Mouse (Mus musculus) heart, embryonic 16.5 days (tissue): ENCODE results near the gene Atrx. TPM values are rescaled to one million over a fixed set of nuclear protein-coding genes. Genes with fewer than 3 reads are reported as not detected.

Source experiments
- ATAC-seq: fragments of 200-750 bp; cut with Nextera tagmentation; replicated peaks from 2 replicates; pipeline ENCODE4 v1.8.0; 2017; ENCODE audit warnings: moderate number of reproducible peaks; ENCODE audit not compliant: insufficient read depth, low FRiP score; ENCODE audit errors: extremely low read depth
- H3K27ac ChIP-seq: fragments of 300-500 bp; sonication (generic); 2 replicates; pipeline ENCODE4 v1.5.1; 2014; ENCODE audit warnings: mild to moderate bottlenecking, low read length, control low read depth, moderate library complexity
- H3K27me3 ChIP-seq: fragments of 300-500 bp; sonication (generic); 2 replicates; pipeline ENCODE4 v1.6.1; 2014; ENCODE audit warnings: low read length, mixed read lengths; ENCODE audit not compliant: control insufficient read depth, insufficient read depth
- H3K36me3 ChIP-seq: fragments of 300-500 bp; sonication (generic); 2 replicates; pipeline ENCODE4 v1.6.1; 2014; ENCODE audit not compliant: control insufficient read depth, insufficient read depth
- H3K4me1 ChIP-seq: fragments of 300-500 bp; sonication (generic); 2 replicates; pipeline ENCODE4 v1.6.1; 2014; ENCODE audit warnings: low read length, mixed read lengths; ENCODE audit not compliant: control insufficient read depth, insufficient read depth
- H3K4me2 ChIP-seq: fragments of 300-500 bp; sonication (generic); 2 replicates; pipeline ENCODE4 v1.6.1; 2014; ENCODE audit warnings: low read depth, mild to moderate bottlenecking, control low read depth, low read length
- H3K4me3 ChIP-seq: fragments of 300-500 bp; sonication (generic); 2 replicates; pipeline ENCODE4 v1.5.1; 2014; ENCODE audit warnings: mild to moderate bottlenecking, control low read depth, low read length
- H3K9ac ChIP-seq: fragments of 300-500 bp; sonication (generic); 2 replicates; pipeline ENCODE4 v1.6.1; 2014; ENCODE audit warnings: low read length, control low read depth
- H3K9me3 ChIP-seq: fragments of 300-500 bp; sonication (generic); replicated peaks from 2 replicates; pipeline ENCODE4 v1.6.1; 2016; ENCODE audit warnings: low read length; ENCODE audit not compliant: control insufficient read depth
- WGBS: fragments of 180-500 bp; shearing (Covaris S2); extraction: QIAGEN DNeasy Blood & Tissue Kit; methylation state at CpG from one replicate; pipeline ENCODE4 v1.1.7; 2014; 5-methylcytosine and 5-hydroxymethylcytosine counted together
- polyA plus RNA-seq: library from polyadenylated mRNA; unstranded; fragments of >200 nt; fragmentation: Nextera tagmentation; extraction: Ambion mirVana; gene quantifications from 2 replicates; pipeline ENCODE4 v1.2.1, GENCODE M21; 2015

The Atrx gene
- polyA plus RNA-seq, 1 experiment from 2014 or later: 124 TPM

DNA sequence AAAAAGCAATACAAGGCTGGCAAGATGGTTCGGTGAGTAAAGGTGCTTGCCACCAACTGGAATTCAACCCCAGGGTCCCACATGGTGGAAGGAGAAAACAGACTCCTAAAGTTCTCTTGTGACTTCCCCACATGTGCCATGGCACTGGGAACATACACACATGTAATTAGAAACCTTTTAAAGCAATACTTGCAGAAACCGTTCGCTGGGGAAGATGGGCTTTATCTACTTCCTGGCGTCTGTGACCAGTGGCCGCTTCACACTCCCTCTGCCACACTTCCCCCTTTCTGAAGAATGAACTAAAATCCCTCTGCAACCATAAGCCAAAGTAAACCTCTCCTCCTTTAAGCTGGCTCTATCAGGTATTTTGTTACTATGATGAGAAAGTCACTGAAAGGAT lies 104.7 kb downstream of the Atrx start:
- Histone ChIP-seq H3K9ac (no peak overlapping the region), H3K4me2 (no peak overlapping the region), H3K36me3 (peaks cover 6% of the 10 kb centered on the region; the same call in 1 of the 2 replicates), H3K9me3 (no peaks in the 10 kb centered on the region), H3K27ac (no peak overlapping the region), H3K27me3 (no peaks in the 10 kb centered on the region), H3K4me1 (no peaks in the 10 kb centered on the region), H3K4me3 (no peak overlapping the region)
- WGBS: 75% methylated on average over 5 of the region's 5 CpGs
- ATAC-seq: no peak

GRCm38 (mm10) chrX:105794806-105795403 lies 134.3 kb downstream of the Atrx start:
- H3K27me3 ChIP-seq: no peaks in the 10 kb centered on the region
- H3K9ac ChIP-seq: no peak overlapping the region
- 0 out of 2 replicates have a peak, but pooled peaks cover 3% of the 10 kb centered on the region for H3K36me3 ChIP-seq
- no peak overlapping the region for H3K4me2 ChIP-seq
- no peak overlapping the region for H3K4me3 ChIP-seq
- H3K4me1 ChIP-seq: no peaks in the 10 kb centered on the region
- no peaks in the 10 kb centered on the region for H3K9me3 ChIP-seq
- H3K27ac ChIP-seq: no peak overlapping the region
- ATAC-seq: no peak
- 59% methylated on average over 8 of the region's 8 CpGs for WGBS

- 47% methylated on average over 5 of the region's 5 CpGs for WGBS
- no peak for ATAC-seq
- no peaks in the 10 kb centered on the region for H3K36me3 ChIP-seq
Measured at GRCm38 (mm10) chrX:105773281-105773680, 155.9 kb downstream of the Atrx start.

DNA sequence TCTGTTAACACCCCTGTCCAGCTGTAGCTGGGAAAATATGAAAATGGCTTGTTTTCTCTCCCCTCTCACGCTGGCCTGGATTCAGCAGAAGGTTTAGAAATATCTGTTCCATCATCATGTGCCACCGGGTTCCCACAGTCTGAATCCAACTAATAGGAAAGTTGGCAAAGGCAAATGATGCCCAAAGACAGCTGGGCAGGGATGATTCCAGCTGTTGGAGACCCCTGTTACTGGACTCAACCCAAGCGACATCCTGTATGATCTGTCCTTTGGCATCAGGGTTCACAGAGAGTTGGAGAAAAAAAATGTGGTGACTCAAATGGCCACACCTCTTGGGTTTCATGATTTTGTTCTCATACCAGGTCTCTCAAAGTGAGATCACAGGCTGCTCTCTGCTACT lies 161.3 kb downstream of the Atrx start:
- Histone ChIP-seq H3K27ac (no peak overlapping the region), H3K4me2 (no peak overlapping the region), H3K4me3 (no peak overlapping the region), H3K36me3 (no peaks in the 10 kb centered on the region), H3K9ac (no peak overlapping the region), H3K9me3 (no peaks in the 10 kb centered on the region), H3K4me1 (peaks cover 3% of the 10 kb centered on the region), H3K27me3 (peaks cover 19% of the 10 kb centered on the region)
- no peak for ATAC-seq
- WGBS: 73% methylated on average over 3 of the region's 3 CpGs

More at GRCm38 (mm10) chrX:105773281-105773680, 155.9 kb downstream of the Atrx start:
- no peak overlapping the region for H3K4me3 ChIP-seq
- no peaks in the 10 kb centered on the region for H3K9me3 ChIP-seq
- H3K9ac ChIP-seq: no peak overlapping the region
- peak overlapping the region; percentile 66 for H3K27ac ChIP-seq
- H3K4me1 ChIP-seq: no peaks in the 10 kb centered on the region; the same call in 1 of the 2 replicates
- H3K4me2 ChIP-seq: no peak overlapping the region
- H3K27me3 ChIP-seq: no peaks in the 10 kb centered on the region

DNA sequence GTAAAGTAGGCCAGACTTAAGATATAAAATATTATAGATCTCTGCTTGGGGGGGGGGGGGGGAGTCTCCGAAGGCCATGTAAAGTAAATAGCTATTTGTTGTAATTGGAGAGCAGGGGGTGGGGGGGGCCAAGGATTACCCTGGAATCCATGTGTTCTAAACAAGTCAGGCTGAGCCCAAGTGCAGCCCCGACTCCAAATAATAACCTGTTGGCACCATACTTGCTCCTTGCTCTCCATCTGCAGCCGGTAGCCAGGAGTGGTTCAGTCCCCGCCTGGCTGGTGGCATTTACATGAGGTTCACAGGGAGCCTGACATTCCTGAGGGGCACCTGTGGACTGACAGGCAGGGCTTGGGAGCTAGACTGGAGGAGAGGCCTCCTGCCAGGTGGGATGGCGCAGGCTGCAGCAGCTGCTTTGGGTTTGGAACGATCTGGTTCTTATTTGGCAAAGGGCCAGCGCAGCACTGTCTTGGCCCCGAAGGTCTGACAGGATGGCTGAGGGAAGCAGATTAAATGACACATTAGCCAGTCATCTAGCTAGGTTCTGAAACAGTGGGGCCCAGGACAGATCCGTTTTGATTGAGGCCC lies 161.9 kb downstream of the Atrx start:
- peak; percentile 19; the same call in 1 of the 2 replicates for ATAC-seq
- Histone ChIP-seq H3K4me3 (no peak overlapping the region), H3K27me3 (peaks cover 19% of the 10 kb centered on the region), H3K9me3 (no peaks in the 10 kb centered on the region), H3K27ac (no peak overlapping the region), H3K4me2 (no peak overlapping the region), H3K9ac (no peak overlapping the region), H3K4me1 (peaks cover 3% of the 10 kb centered on the region), H3K36me3 (no peaks in the 10 kb centered on the region)
- WGBS: 39% methylated on average over 9 of the region's 9 CpGs

DNA sequence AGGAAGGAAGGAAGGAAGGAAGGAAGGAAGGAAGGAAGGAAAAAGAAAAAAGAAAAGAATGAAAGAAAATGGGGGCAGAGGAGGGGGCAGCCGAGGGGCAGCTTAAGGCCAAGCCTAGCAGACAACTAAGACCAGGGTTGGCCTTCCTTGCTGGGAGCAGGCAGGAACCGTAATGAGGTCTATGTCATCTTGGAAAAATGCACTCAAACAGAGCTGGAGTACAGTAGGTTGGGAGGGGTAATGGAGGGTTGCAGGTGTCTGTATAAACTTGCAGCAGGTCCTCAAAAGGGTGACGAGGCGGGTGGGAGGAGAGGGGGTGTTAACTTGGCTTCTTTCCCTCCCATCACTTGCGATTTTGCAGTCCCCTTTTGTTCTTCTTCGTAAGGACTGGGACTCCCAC lies 163.2 kb downstream of the Atrx start:
- Histone ChIP-seq H3K27ac (no peak overlapping the region), H3K4me1 (peaks cover 3% of the 10 kb centered on the region), H3K9ac (no peak overlapping the region), H3K9me3 (no peaks in the 10 kb centered on the region), H3K27me3 (peaks cover 19% of the 10 kb centered on the region), H3K4me2 (no peak overlapping the region), H3K36me3 (no peaks in the 10 kb centered on the region), H3K4me3 (no peak overlapping the region)
- WGBS: 36% methylated on average over 6 of the region's 6 CpGs
- ATAC-seq: no peak

GRCm38 (mm10) chrX:105765005-105765706 lies 164.0 kb downstream of the Atrx start:
- 19% methylated on average over 31 of the region's 36 CpGs for WGBS
- Histone ChIP-seq H3K36me3 (no peaks in the 10 kb centered on the region), H3K9ac (peak overlapping the region; percentile 68), H3K4me1 (peaks cover 3% of the 10 kb centered on the region), H3K27ac (no peak overlapping the region), H3K27me3 (peaks cover 19% of the 10 kb centered on the region), H3K4me3 (peak overlapping the region; percentile 56), H3K9me3 (no peaks in the 10 kb centered on the region), H3K4me2 (peak overlapping the region; percentile 78)
- no peak for ATAC-seq

DNA sequence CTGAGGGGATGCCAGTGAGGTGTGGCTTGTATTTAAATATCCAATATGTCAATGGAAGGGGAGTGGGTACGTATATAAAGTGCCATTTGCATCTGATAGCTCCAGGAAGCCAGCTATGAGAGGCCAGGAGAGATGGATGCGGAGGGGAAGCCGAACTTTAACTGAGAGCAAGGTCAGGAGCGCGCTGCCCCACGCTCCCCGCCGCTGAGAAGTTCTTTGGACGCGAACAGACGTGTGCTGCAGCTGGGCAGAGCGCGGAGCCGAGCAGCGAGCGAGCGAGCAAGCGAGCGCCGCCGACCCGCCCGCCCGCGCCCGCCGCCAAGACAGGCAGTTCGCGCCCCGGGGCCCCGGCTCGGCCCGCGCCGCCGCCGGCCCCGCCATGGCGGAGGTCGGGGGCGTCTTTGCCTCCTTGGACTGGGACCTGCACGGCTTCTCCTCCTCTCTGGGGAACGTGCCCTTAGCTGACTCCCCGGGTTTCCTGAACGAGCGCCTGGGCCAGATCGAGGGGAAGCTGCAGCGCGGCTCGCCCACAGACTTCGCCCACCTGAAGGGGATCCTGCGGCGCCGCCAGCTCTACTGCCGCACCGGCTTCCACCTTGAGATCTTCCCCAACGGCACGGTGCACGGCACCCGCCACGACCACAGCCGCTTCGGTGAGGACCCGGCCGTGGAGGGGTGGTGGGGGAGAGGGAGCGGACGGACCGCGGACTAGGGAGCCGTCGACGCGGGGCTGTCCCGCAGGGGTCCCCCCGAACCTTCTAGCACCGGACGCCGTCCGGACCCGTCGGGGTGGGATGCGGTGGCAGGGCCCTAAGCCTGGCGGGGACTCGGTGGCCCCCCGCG lies 164.8 kb downstream of the Atrx start, which contains the start of gene Fgf16:
Gene Fgf16 (plus strand): TSS at position 118 of the 843 bp plus-strand sequence.
- no peak within 1 kb of the TSS for H3K27ac ChIP-seq
- H3K4me3 ChIP-seq: peak within 1 kb of the TSS; percentile 56
- WGBS: 9% methylated on average over 66 of the region's 86 CpGs
- H3K4me2 ChIP-seq: peak within 1 kb of the TSS; percentile 78
- H3K4me1 ChIP-seq: peaks cover 3% of the 10 kb centered on the region
- peak within 1 kb of the TSS; percentile 68 for H3K9ac ChIP-seq
- no peak for ATAC-seq
- H3K9me3 ChIP-seq: no peaks in the 10 kb centered on the region
- peaks cover 19% of the 10 kb centered on the region for H3K27me3 ChIP-seq
- no peaks in the 10 kb centered on the region for H3K36me3 ChIP-seq
